Mouse (Mus musculus) thymus, postnatal 4 days (tissue): ENCODE measurements around the gene Fam53a.

Experiments used
- DNase-seq: peaks from one replicate; pipeline ENCODE4 v3.0.0; 2021

Fam53a gene

GRCm38 (mm10) chr5:33629301-33629987 lies at the start of gene Fam53a, which contains the start of gene Gm9903:
Gene Fam53a (minus strand): TSS chr5:33629635.
Gene Gm9903 (plus strand): TSS chr5:33629925.
- DNase-seq = peak; percentile 100

GRCm38 (mm10) chr5:33678244-33678643 lies 48.8 kb upstream of the Fam53a start:
- no peak for DNase-seq

GRCm38 (mm10) chr5:33675964-33676363 lies 46.5 kb upstream of the Fam53a start:
- peak; percentile 71 for DNase-seq

- no peak for DNase-seq
Measured at GRCm38 (mm10) chr5:33674439-33674838, 45.0 kb upstream of the Fam53a start.

- no peak for DNase-seq
Measured at GRCm38 (mm10) chr5:33671659-33672058, 42.2 kb upstream of the Fam53a start.

GRCm38 (mm10) chr5:33668223-33668622 lies 38.8 kb upstream of the Fam53a start:
- DNase-seq = peak; percentile 55

- DNase-seq = no peak
Measured at GRCm38 (mm10) chr5:33658664-33659050, 29.2 kb upstream of the Fam53a start.

- DNase-seq = peak; percentile 92
Measured at GRCm38 (mm10) chr5:33657787-33658663, 28.6 kb upstream of the Fam53a start, which contains the start of the genes Tacc3 and Tmem129. Gene Tacc3 (plus strand): TSS chr5:33658128. Gene Tmem129 (minus strand): TSS chr5:33658416.

GRCm38 (mm10) chr5:33657251-33657786 lies 27.9 kb upstream of the Fam53a start:
- no peak for DNase-seq

GRCm38 (mm10) chr5:33656739-33657138 lies 27.3 kb upstream of the Fam53a start:
- DNase-seq = no peak

- no peak for DNase-seq
Measured at GRCm38 (mm10) chr5:33655251-33655840, 25.9 kb upstream of the Fam53a start.

- no peak for DNase-seq
Measured at GRCm38 (mm10) chr5:33654424-33654823, 25.0 kb upstream of the Fam53a start.

- no peak for DNase-seq
Measured at GRCm38 (mm10) chr5:33652783-33653173, 23.3 kb upstream of the Fam53a start.

GRCm38 (mm10) chr5:33651921-33652782 lies 22.7 kb upstream of the Fam53a start, which contains the start of gene Slbp:
Gene Slbp (minus strand): TSS chr5:33652574.
- DNase-seq = peak; percentile 95

GRCm38 (mm10) chr5:33651541-33651920 lies 22.1 kb upstream of the Fam53a start:
- no peak for DNase-seq

- DNase-seq = no peak
Measured at GRCm38 (mm10) chr5:33651017-33651416, 21.6 kb upstream of the Fam53a start.

- peak; percentile 58 for DNase-seq
Measured at GRCm38 (mm10) chr5:33640652-33641051, 11.2 kb upstream of the Fam53a start.

- no peak for DNase-seq
Measured at GRCm38 (mm10) chr5:33638826-33639225, 9.4 kb upstream of the Fam53a start.

GRCm38 (mm10) chr5:33637606-33638350 lies 8.3 kb upstream of the Fam53a start:
- no peak for DNase-seq

GRCm38 (mm10) chr5:33635361-33635760 lies 5.9 kb upstream of the Fam53a start:
- DNase-seq = no peak

- no peak for DNase-seq
Measured at GRCm38 (mm10) chr5:33632526-33632925, 3.1 kb upstream of the Fam53a start.
